Comparison of ENCODE assay signal across 8 mouse cellular contexts in the genomic region with DNA sequence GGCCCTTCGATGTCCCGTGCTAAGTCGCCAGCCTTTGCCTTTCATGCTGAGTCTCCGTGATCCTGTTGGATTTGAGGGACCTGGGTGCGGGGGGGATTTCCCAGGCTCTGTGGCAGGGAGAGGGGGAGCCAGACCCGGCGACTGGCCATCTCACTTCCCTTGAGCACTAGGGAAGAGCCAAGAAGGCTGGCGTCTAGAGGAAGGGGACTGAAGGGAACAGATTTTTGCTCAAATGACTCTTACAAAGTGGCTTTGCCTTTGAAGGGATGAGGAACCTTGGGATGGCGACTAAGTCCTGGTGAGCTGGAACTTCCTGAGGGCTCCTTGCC. TPM values are rescaled to one million over a fixed set of nuclear protein-coding genes. Genes with fewer than 3 reads are reported as not detected.
DNase-seq lines count a peak whose midpoint lies in the region; ATAC-seq and TF ChIP-seq lines count a peak whose summit lies in the region.

No protein-coding gene starts in this region.

- no peak for TF ChIP-seq POLR2A in lung, adult 2 months (IDR thresholded peaks at IDR 0.05; ENCODE audit: borderline replicate concordance, extremely low read depth, low read depth, low read length)

- DNase-seq in lung, adult 2 months, result no peak
- no peak for DNase-seq in lung, adult 18-20 months
- no peak for DNase-seq in forebrain, embryonic 11.5 days (ENCODE audit: low spot score)
- DNase-seq in limb, embryonic 10.5 days (ENCODE audit: low spot score), result no peak
- no peak for DNase-seq in spleen, adult 12 weeks (ENCODE audit: low spot score)
- no peak for DNase-seq in cerebellum, postnatal 36 days
- DNase-seq in adrenal gland, postnatal 36 days, result no peak

- no peaks in the 10 kb centered on the region for H3K9me3 ChIP-seq in forebrain, embryonic 11.5 days (ENCODE audit: control insufficient read depth, low read length)
- no peaks in the 10 kb centered on the region for H3K9me3 ChIP-seq in limb, embryonic 10.5 days (replicated peaks)
- H3K9me3 ChIP-seq in neural tube, embryonic 15.5 days (replicated peaks), result no peaks in the 10 kb centered on the region

- no peaks in the 10 kb centered on the region; the same call in 1 of the 2 replicates for H3K4me1 ChIP-seq in lung, adult 2 months (ENCODE audit: control insufficient read depth, insufficient read depth, low read length)
- H3K4me1 ChIP-seq in forebrain, embryonic 11.5 days (replicated peaks; ENCODE audit: control insufficient read depth, insufficient read depth, low read length), result no peaks in the 10 kb centered on the region
- H3K4me1 ChIP-seq in limb, embryonic 10.5 days, result no peaks in the 10 kb centered on the region
- H3K4me1 ChIP-seq in neural tube, embryonic 15.5 days, result no peaks in the 10 kb centered on the region

- H3K27me3 ChIP-seq in forebrain, embryonic 11.5 days (ENCODE audit: control insufficient read depth, insufficient read depth, low read length), result no peaks in the 10 kb centered on the region
- peaks cover 20% of the 10 kb centered on the region for H3K27me3 ChIP-seq in limb, embryonic 10.5 days (ENCODE audit: low read depth, poor library complexity, severe bottlenecking)
- H3K27me3 ChIP-seq in neural tube, embryonic 15.5 days (replicated peaks), result no peaks in the 10 kb centered on the region

- TF ChIP-seq CTCF in lung, adult 2 months (IDR thresholded peaks at IDR 0.05; ENCODE audit: insufficient read depth, low read length), result no peak

- H3K4me3 ChIP-seq in lung, adult 2 months (replicated peaks; ENCODE audit: extremely low read depth, low read depth, low read length), result peak overlapping the region; percentile 77
- peak overlapping the region; percentile 40 for H3K4me3 ChIP-seq in forebrain, embryonic 11.5 days (ENCODE audit: low read depth, low read length)
- H3K4me3 ChIP-seq in limb, embryonic 10.5 days, result peak overlapping the region; percentile 57
- peak overlapping the region; percentile 50 for H3K4me3 ChIP-seq in neural tube, embryonic 15.5 days (replicated peaks)

- H3K4me2 ChIP-seq in forebrain, embryonic 11.5 days (ENCODE audit: low read depth, low read length, severe bottlenecking), result peak overlapping the region; percentile 67
- peak overlapping the region; percentile 79 for H3K4me2 ChIP-seq in neural tube, embryonic 15.5 days

- WGBS in lung, adult 2 months, result 23% methylated on average over 9 of the region's 9 CpGs
- 13% methylated on average over 9 of the region's 9 CpGs for WGBS in forebrain, embryonic 11.5 days
- WGBS in limb, embryonic 10.5 days, result 7% methylated on average over 9 of the region's 9 CpGs
- WGBS in neural tube, embryonic 15.5 days, result 22% methylated on average over 9 of the region's 9 CpGs

- H3K36me3 ChIP-seq in forebrain, embryonic 11.5 days (ENCODE audit: control insufficient read depth, insufficient read depth, low read length), result no peaks in the 10 kb centered on the region
- H3K36me3 ChIP-seq in limb, embryonic 10.5 days, result no peaks in the 10 kb centered on the region
- no peaks in the 10 kb centered on the region for H3K36me3 ChIP-seq in neural tube, embryonic 15.5 days

- ATAC-seq in forebrain, embryonic 11.5 days (replicated peaks; ENCODE audit: low FRiP score), result no peak
- ATAC-seq in neural tube, embryonic 15.5 days (ENCODE audit: low FRiP score), result no peak; the same call in 1 of the 2 replicates

- no peak overlapping the region for H3K27ac ChIP-seq in forebrain, embryonic 11.5 days (ENCODE audit: low read depth, low read length)
- peak overlapping the region; percentile 70; the same call in 1 of the 2 replicates for H3K27ac ChIP-seq in limb, embryonic 10.5 days
- no peak overlapping the region for H3K27ac ChIP-seq in neural tube, embryonic 15.5 days (replicated peaks)

- H3K9ac ChIP-seq in forebrain, embryonic 11.5 days (ENCODE audit: low read length), result peak overlapping the region; percentile 47
- peak overlapping the region; percentile 44 for H3K9ac ChIP-seq in neural tube, embryonic 15.5 days (replicated peaks)

RNA-seq across cellular contexts. Expression of a gene that starts 0.5 kb away (rescaled TPM):
- polyA plus RNA-seq in lung, adult 2 months (2012; rRNA removed), result 5.4 and 7.8 TPM in 2 replicates
- polyA plus RNA-seq in forebrain, embryonic 11.5 days (2014; fragmentation: Nextera tagmentation; extraction: Ambion mirVana), result 3.4 and 3.8 TPM in 2 replicates
- 1.9 and 3.2 TPM in 2 replicates for polyA plus RNA-seq in limb, embryonic 10.5 days (2016; fragmentation: Nextera tagmentation; extraction: Ambion mirVana)
- 5.0 and 9.0 TPM in 2 replicates for polyA plus RNA-seq in neural tube, embryonic 15.5 days (2015; fragmentation: Nextera tagmentation; extraction: Ambion mirVana)
- total RNA-seq in adrenal gland, postnatal 36 days (2021), result 10 to 100 TPM in 1 of 2 experiments, 1 to 10 TPM in 1; 7.1 to 13.8 TPM
